Mouse (Mus musculus) spleen, adult 2 months (tissue): ENCODE measurements around the gene Ppp1r3d.

Experiments used
- CTCF ChIP-seq: fragments of 200-500 bp; IDR thresholded peaks from 2 replicates; pipeline ENCODE4 v1.5.1; 2011; ENCODE audit warnings: mild to moderate bottlenecking, inconsistent platforms; ENCODE audit not compliant: insufficient read depth, insufficient read length, insufficient replicate concordance; ENCODE audit errors: extremely low read depth
- POLR2A ChIP-seq: fragments of 200-500 bp; IDR thresholded peaks from 2 replicates; pipeline ENCODE4 v1.6.1; 2011; ENCODE audit warnings: low read depth, low read length, inconsistent platforms

DNA sequence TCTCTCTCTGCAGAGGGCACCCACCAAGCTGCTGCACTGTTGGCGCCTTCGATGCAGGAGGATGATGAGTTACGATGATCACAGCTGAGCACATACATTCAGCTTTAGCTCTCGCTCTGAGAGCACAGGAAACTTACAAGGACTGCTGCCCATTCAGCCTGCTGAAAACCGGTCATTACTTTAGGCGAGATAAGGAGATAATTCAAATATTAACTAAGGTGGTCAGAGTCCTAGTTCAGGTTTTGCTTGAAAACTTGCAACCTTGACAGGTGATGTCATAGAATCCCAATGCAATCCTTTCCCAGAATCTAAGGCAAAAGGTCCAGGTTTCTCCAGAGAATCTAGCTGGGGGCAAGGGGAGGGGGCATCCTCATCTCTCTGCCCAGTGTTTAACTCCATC, 15.2 kb upstream of the Ppp1r3d start:
- no peak for TF ChIP-seq POLR2A
- TF ChIP-seq CTCF, result no peak
